Mouse (Mus musculus): ENCODE results near the gene Obscn. TPM values are rescaled to one million over a fixed set of nuclear protein-coding genes. Genes with fewer than 3 reads are reported as not detected.

Gene Obscn
- polyA plus RNA-seq, 1 experiment, result 6.2 TPM

DNA sequence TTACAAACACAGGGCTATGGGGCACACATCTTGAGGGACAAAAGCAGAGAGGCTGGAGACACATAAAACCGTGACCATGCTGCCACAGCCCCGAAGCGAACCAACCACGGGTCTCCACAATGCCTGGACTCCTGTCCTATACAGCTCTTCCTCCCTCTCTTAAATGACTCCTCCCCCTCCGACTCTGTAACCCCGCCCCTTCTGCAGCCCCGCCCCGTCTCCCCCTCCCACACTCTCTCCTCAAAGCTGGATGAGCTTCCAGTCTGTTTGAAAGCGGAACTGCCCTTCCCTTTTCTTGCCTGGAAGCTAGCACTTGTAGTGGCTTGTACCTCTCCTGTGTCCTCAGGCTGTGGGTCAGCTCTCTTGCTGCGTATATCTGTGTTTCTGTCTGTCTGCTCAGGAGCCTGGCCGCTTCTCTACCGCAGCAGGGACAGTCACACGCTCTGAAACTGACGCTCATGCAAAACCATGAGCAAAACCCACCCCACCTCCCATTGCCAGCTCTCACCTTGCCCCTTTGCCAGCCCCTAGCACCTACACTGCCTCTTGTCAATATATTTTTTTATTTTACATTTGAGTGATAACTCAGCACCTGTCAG lies 5.7 kb upstream of the Obscn start:
- 12% methylated on average over 14 of the region's 14 CpGs for WGBS
- H3K4me3 ChIP-seq (ENCODE audit: insufficient read depth, low read depth, low read length), result no peak overlapping the region
- TF ChIP-seq POLR2A (IDR thresholded peaks at IDR 0.05; ENCODE audit: low read depth, low read length) (no peak), CTCF (conservative IDR thresholded peaks at IDR 0.05; ENCODE audit: insufficient read depth, insufficient read length, low read depth, low read length) (no peak)
- no peaks in the 10 kb centered on the region for H3K4me1 ChIP-seq (ENCODE audit: control insufficient read depth, insufficient read depth, low read length)
- H3K27me3 ChIP-seq (replicated peaks; ENCODE audit: control insufficient read depth, insufficient read depth, low read length), result no peaks in the 10 kb centered on the region
- no peaks in the 10 kb centered on the region for H3K36me3 ChIP-seq (ENCODE audit: control insufficient read depth, insufficient read depth, low read length)
- no peak overlapping the region for H3K27ac ChIP-seq (ENCODE audit: insufficient read depth, low read depth, low read length)
- DNase-seq, result no peak

DNA sequence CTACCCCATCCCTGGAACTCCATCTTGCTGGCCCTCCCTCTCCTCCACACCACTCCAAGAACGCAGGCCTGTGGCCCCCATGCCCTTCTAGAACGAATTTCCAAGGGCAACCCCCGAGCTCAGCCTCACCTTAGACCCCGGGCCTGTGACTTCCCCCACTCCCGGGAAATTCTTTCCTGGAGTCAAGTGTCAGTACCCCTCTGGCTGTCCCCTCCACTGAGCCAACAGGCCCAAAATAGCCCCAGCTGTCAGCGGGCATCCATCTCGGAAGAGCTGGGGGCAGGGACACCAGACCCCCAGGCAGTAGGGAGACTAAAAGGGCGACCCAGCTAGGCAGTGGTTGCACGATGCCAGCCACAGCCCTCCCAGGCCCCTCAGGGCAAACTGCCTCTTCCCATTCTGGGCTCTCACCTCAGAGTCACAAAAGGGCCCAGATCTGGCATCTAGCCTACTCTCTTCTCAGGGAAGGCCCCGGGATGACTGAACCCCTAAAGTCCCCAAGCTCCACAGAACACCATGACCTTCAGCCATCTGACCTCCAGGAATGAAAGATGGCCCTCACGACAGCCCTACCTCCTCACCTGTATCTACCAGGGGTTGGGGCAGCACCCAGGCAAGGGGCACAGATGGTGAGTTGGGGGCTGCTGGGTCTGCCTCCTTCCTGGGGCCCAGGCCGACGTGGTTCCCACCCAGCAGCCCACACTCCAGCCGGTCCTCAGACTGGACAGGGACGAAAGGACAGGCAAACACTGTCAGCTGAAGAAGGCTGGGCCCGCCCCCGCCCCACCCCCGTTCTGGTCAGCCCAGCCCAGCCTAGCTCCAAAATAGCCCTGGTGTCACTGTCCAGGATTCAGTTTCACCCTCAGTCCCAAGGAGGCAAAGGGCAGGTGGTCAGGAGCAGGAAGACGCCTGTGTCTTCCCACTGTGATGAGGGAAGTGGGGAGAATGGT lies 2.6 kb upstream of the Obscn start:
- TF ChIP-seq POLR2A (IDR thresholded peaks at IDR 0.05; ENCODE audit: low read depth, low read length) (no peak), CTCF (conservative IDR thresholded peaks at IDR 0.05; ENCODE audit: insufficient read depth, insufficient read length, low read depth, low read length) (no peak)
- Histone ChIP-seq H3K4me1 (ENCODE audit: control insufficient read depth, insufficient read depth, low read length) (no peaks in the 10 kb centered on the region), H3K36me3 (ENCODE audit: control insufficient read depth, insufficient read depth, low read length) (no peaks in the 10 kb centered on the region), H3K4me3 (ENCODE audit: insufficient read depth, low read depth, low read length) (no peak overlapping the region), H3K27me3 (replicated peaks; ENCODE audit: control insufficient read depth, insufficient read depth, low read length) (no peaks in the 10 kb centered on the region; the same call in 1 of the 2 replicates), H3K27ac (ENCODE audit: insufficient read depth, low read depth, low read length) (no peak overlapping the region)
- 60% methylated on average over 19 of the region's 19 CpGs for WGBS
- no peak for DNase-seq

DNA sequence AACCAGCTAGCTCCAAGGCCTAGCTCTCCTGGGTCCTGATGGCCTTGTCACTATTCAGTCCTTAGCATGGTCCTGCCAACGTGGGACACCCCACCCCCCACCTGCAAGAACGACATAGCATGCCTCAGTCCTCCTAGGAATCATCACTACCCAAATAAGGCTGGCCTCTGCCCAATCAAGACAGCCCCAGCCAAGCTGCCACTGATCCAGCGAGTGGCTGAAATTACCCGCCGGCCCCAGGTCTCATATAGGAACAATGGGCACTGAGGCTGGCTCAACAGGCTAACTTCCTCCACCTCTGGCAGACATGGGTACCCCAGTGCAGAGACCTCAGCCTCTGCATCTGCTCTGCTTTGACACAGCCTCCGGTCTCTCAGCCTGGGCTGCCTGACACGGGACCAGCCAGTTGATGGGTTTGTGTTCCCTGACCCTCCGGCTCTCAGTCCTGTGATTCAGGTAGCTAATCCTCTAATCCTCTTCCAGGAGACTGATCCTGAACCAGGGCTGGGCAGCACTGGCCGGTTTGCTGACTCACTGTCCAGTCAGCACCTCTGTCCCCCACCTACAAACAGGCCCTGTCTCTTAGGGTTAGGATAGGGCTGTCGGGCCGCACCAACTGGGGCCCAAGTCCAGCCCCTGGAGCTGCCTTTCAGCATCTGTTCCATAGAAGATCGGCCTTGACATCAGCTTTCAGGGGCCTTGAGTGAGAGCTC lies 948 bp upstream of the Obscn start:
- no peak for DNase-seq
- 81% methylated on average over 12 of the region's 12 CpGs for WGBS
- no peaks in the 10 kb centered on the region for H3K36me3 ChIP-seq (ENCODE audit: control insufficient read depth, insufficient read depth, low read length)
- H3K27me3 ChIP-seq (replicated peaks; ENCODE audit: control insufficient read depth, insufficient read depth, low read length), result no peaks in the 10 kb centered on the region; the same call in 1 of the 2 replicates
- no peak overlapping the region for H3K27ac ChIP-seq (ENCODE audit: insufficient read depth, low read depth, low read length)
- H3K4me1 ChIP-seq (ENCODE audit: control insufficient read depth, insufficient read depth, low read length), result no peaks in the 10 kb centered on the region
- no peak for TF ChIP-seq POLR2A (IDR thresholded peaks at IDR 0.05; ENCODE audit: low read depth, low read length)
- H3K4me3 ChIP-seq (ENCODE audit: insufficient read depth, low read depth, low read length), result no peak overlapping the region

DNA sequence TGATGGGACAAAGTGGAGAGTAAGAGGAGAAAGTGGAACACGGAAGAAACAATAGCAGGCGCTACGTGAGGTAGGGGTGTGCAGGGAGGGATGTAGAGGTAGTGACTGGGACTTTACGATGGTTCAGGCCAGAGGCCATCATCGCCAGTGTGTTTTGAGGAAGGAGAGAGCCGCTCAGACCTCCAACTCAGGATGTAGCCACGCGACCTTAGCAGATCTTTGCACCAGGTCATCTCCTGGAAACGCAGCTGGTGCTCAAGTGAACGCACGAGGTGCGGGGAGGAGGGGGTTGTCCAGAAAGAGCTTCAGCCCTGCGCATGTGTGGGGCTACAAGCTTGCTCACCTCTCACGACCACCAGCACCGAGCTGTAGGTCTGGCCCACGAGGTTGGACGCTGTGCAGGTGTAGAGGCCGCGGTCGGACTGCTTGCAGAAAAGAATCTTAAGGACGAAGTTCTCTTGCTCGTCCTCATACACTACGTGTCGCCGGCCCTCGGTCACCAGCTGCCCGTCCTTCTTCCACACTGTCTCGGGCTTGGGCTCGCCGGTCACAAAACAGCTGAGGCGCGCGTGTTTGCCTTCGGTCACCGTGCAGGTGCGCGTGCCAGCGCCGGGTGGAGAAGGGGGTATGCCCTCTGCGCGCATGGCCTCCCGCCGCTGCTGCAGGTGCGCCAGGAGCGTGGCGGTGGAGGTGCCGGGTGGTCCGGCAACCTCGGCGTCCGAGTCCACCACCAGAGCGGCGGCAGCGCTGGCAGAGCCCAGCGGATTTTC lies 966 bp downstream of the Obscn start:
- DNase-seq, result no peak
- TF ChIP-seq CTCF (conservative IDR thresholded peaks at IDR 0.05; ENCODE audit: insufficient read depth, insufficient read length, low read depth, low read length) (no peak), POLR2A (IDR thresholded peaks at IDR 0.05; ENCODE audit: low read depth, low read length) (no peak)
- Histone ChIP-seq H3K4me3 (ENCODE audit: insufficient read depth, low read depth, low read length) (no peak overlapping the region), H3K36me3 (ENCODE audit: control insufficient read depth, insufficient read depth, low read length) (no peaks in the 10 kb centered on the region), H3K4me1 (ENCODE audit: control insufficient read depth, insufficient read depth, low read length) (no peaks in the 10 kb centered on the region), H3K27ac (ENCODE audit: insufficient read depth, low read depth, low read length) (no peak overlapping the region), H3K27me3 (replicated peaks; ENCODE audit: control insufficient read depth, insufficient read depth, low read length) (no peaks in the 10 kb centered on the region; the same call in 1 of the 2 replicates)
- 3% methylated on average over 55 of the region's 55 CpGs for WGBS

DNA sequence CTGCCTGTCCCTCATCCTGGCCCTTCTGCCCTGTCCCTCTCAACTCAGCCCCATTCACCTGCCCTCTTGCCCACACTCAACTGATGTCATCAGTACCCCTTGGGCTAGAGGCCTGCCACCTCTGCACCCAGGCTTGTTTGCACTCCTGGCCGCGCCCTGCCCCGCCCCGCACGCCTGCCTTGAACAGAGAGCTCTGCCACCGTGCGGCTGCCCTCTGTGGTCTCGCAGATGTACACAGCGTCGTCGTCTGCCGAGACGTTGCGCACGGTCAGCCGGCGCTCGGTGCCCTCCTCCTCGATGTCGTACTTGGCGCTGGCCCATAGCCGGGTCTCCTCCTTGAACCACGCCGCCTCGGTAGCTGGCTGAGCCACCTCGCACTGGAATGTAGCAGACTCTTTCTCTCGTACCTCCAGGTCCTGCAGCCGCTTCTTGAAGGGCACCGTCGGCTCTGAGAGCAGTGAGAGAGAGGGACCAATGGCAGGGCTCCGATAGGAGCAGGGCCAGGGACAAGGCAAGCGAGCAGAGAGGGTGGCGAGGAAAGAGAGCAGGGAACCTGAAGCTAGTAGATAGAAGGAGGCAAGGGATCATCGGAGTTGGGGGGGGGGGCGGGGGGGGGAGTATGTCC lies 1.7 kb downstream of the Obscn start:
- Histone ChIP-seq H3K4me1 (ENCODE audit: control insufficient read depth, insufficient read depth, low read length) (no peaks in the 10 kb centered on the region), H3K4me3 (ENCODE audit: insufficient read depth, low read depth, low read length) (no peak overlapping the region), H3K36me3 (ENCODE audit: control insufficient read depth, insufficient read depth, low read length) (no peaks in the 10 kb centered on the region), H3K27me3 (replicated peaks; ENCODE audit: control insufficient read depth, insufficient read depth, low read length) (no peaks in the 10 kb centered on the region; the same call in 1 of the 2 replicates), H3K27ac (ENCODE audit: insufficient read depth, low read depth, low read length) (no peak overlapping the region)
- WGBS, result 5% methylated on average over 34 of the region's 35 CpGs
- DNase-seq, result no peak
- TF ChIP-seq CTCF (conservative IDR thresholded peaks at IDR 0.05; ENCODE audit: insufficient read depth, insufficient read length, low read depth, low read length) (no peak), POLR2A (IDR thresholded peaks at IDR 0.05; ENCODE audit: low read depth, low read length) (no peak)

DNA sequence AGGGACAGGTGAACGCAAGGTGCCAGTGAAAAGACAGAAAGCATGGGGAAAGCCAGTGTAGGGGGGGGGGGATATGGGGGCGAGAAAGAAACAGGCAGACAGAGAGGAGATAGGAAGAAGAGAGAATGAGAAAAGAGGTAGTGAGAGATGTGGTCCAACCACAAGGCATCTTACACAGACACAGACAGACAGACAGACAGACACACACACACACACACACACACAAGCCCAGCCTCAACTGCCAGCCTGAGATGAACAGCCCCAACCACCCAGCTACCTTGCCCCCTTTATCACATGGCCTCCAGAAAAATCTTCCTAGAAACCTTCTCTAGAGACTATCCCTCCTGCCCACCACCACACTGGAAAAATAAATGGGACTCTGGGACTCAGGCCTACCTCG lies 4.1 kb downstream of the Obscn start:
- 70% methylated on average over 2 of the region's 3 CpGs for WGBS
- no peaks in the 10 kb centered on the region for H3K36me3 ChIP-seq (ENCODE audit: control insufficient read depth, insufficient read depth, low read length)
- H3K4me3 ChIP-seq (ENCODE audit: insufficient read depth, low read depth, low read length), result no peak overlapping the region
- no peak overlapping the region for H3K27ac ChIP-seq (ENCODE audit: insufficient read depth, low read depth, low read length)
- TF ChIP-seq CTCF (conservative IDR thresholded peaks at IDR 0.05; ENCODE audit: insufficient read depth, insufficient read length, low read depth, low read length) (no peak), POLR2A (IDR thresholded peaks at IDR 0.05; ENCODE audit: low read depth, low read length) (no peak)
- H3K4me1 ChIP-seq (ENCODE audit: control insufficient read depth, insufficient read depth, low read length), result no peaks in the 10 kb centered on the region
- H3K27me3 ChIP-seq (replicated peaks; ENCODE audit: control insufficient read depth, insufficient read depth, low read length), result no peaks in the 10 kb centered on the region; the same call in 1 of the 2 replicates
- no peak for DNase-seq
